Mouse (Mus musculus) midbrain, embryonic 15.5 days (tissue): ENCODE measurements around the gene Rnf2. TPM values are rescaled to one million over a fixed set of nuclear protein-coding genes. Genes with fewer than 3 reads are reported as not detected.

Experiments
- ATAC-seq: fragments of 200-750 bp; cut with Nextera tagmentation; replicated peaks from 2 replicates; pipeline ENCODE4 v1.8.0; 2017; ENCODE audit warnings: moderate TSS enrichment
- H3K27ac ChIP-seq: fragments of 300-500 bp; sonication (generic); 2 replicates; pipeline ENCODE4 v1.5.1; 2015; ENCODE audit warnings: mild to moderate bottlenecking, inconsistent platforms
- H3K27me3 ChIP-seq: fragments of 300-500 bp; sonication (generic); replicated peaks from 2 replicates; pipeline ENCODE4 v1.6.1; 2015; ENCODE audit warnings: inconsistent platforms
- H3K36me3 ChIP-seq: fragments of 300-500 bp; sonication (generic); replicated peaks from 2 replicates; pipeline ENCODE4 v1.6.1; 2015; ENCODE audit warnings: inconsistent platforms
- H3K4me1 ChIP-seq: fragments of 300-500 bp; sonication (generic); 2 replicates; pipeline ENCODE4 v1.6.1; 2015; ENCODE audit warnings: inconsistent platforms
- H3K4me2 ChIP-seq: fragments of 300-500 bp; sonication (generic); 2 replicates; pipeline ENCODE4 v1.6.1; 2015; ENCODE audit warnings: inconsistent platforms, mild to moderate bottlenecking, moderate library complexity
- H3K4me3 ChIP-seq: fragments of 300-500 bp; sonication (generic); 2 replicates; pipeline ENCODE4 v1.5.1; 2015; ENCODE audit warnings: mild to moderate bottlenecking, inconsistent platforms
- H3K9ac ChIP-seq: fragments of 300-500 bp; sonication (generic); 2 replicates; pipeline ENCODE4 v1.6.1; 2015; ENCODE audit warnings: mild to moderate bottlenecking, inconsistent platforms
- H3K9me3 ChIP-seq: fragments of 300-500 bp; sonication (generic); 2 replicates; pipeline ENCODE4 v1.6.1; 2016; ENCODE audit warnings: inconsistent platforms
- WGBS: fragments of 180-500 bp; shearing (Covaris S2); methylation state at CpG from one replicate; pipeline ENCODE4 v1.1.7; 2015; ENCODE audit warnings: mixed read lengths; 5-methylcytosine and 5-hydroxymethylcytosine counted together
- microRNA-seq: library from miRNA; unstranded; fragments of <30 nt; microRNA quantifications from one replicate; pipeline ENCODE4, GENCODE M21; 2016
- polyA plus RNA-seq: library from polyadenylated mRNA; unstranded; fragments of >200 nt; fragmentation: Nextera tagmentation; extraction: Ambion mirVana; gene quantifications from 2 replicates; pipeline ENCODE4 v1.2.1, GENCODE M21; 2015

Rnf2 gene
- polyA plus RNA-seq, 1 experiment from 2014 or later, result 113 TPM

- Histone ChIP-seq H3K4me1 (peaks cover 23% of the 10 kb centered on the region), H3K36me3 (0 out of 2 replicates have a peak, but pooled peaks cover 3% of the 10 kb centered on the region), H3K27ac (no peak overlapping the region), H3K4me2 (peak overlapping the region; percentile 72), H3K9ac (no peak overlapping the region), H3K4me3 (peak overlapping the region; percentile 69), H3K27me3 (no peaks in the 10 kb centered on the region), H3K9me3 (no peaks in the 10 kb centered on the region)
- ATAC-seq, result no peak
- WGBS, result 33% methylated on average over 7 of the region's 7 CpGs
These were observed 73.7 kb downstream of the Rnf2 start for GRCm38 (mm10) chr1:151426947-151427600.

DNA sequence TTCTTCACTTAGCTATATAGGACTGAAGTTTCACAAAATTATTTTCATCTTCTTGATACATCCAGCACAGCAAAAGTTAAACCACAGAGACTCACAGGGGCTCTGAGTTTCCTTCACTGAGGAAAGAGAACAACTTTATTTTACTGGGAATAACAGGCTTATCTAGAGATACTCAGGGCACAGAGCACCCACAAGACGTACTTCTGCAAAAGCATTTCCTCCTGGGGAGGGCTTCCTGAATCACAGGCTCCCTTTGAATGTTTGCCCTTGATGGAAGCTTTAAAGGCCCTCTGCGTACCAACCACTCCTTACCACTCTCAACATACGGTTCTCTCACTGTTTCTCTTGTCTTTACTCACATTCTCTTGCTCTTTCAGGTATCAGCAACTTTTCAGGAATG is 78.6 kb downstream of the Rnf2 start:
- ATAC-seq, result no peak
- no peak overlapping the region for H3K27ac ChIP-seq
- 89% methylated on average over 3 of the region's 3 CpGs for WGBS
- H3K4me1 ChIP-seq, result peaks cover 4% of the 10 kb centered on the region
- no peaks in the 10 kb centered on the region for H3K9me3 ChIP-seq
- H3K4me3 ChIP-seq, result no peak overlapping the region
- H3K9ac ChIP-seq, result no peak overlapping the region
- H3K36me3 ChIP-seq, result peaks cover 7% of the 10 kb centered on the region; the same call in 1 of the 2 replicates
- no peak overlapping the region for H3K4me2 ChIP-seq
- H3K27me3 ChIP-seq, result no peaks in the 10 kb centered on the region

DNA sequence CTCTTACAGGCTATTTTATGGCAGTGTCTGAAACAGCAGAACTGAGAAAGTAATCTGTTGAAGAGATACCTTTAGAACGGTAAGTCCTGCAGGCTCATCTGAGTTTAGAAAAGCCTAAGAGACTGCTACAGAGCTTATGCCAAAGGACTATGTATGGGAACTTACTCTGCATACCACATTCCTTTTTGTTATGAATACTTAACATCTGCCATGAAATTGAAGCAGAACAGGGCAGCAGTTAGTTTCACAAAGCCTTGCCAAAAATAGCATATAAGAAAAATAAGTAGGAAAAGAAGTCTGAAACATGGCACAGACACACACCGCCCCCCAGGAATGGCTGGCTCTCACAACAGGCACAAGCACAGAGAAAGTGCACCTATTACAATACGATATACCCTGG is 90.9 kb downstream of the Rnf2 start:
- no peaks in the 10 kb centered on the region for H3K4me1 ChIP-seq
- H3K27ac ChIP-seq, result no peak overlapping the region
- H3K4me2 ChIP-seq, result no peak overlapping the region
- no peaks in the 10 kb centered on the region for H3K27me3 ChIP-seq
- H3K9me3 ChIP-seq, result no peaks in the 10 kb centered on the region
- no peak for ATAC-seq
- no peak overlapping the region for H3K9ac ChIP-seq
- no peak overlapping the region for H3K4me3 ChIP-seq
- WGBS, result 97% methylated on average over 3 of the region's 3 CpGs
- no peaks in the 10 kb centered on the region; the same call in 1 of the 2 replicates for H3K36me3 ChIP-seq

Small RNAs within 50 kb of the gene (microRNA-seq; reads per million reads assigned to microRNA genes)
- not detected for gene Mir7682

Other genes starting within 250 kb of the Rnf2 start
- gene Ivns1abp, start 156.5 kb downstream of the Rnf2 start, polyA plus RNA-seq, result 247 and 257 TPM in 2 replicates
- gene Swt1, start 72.5 kb downstream of the Rnf2 start, polyA plus RNA-seq, result 13.0 and 13.9 TPM in 2 replicates
- gene Trmt1l, start 72.4 kb downstream of the Rnf2 start, polyA plus RNA-seq, result 46.6 and 48.3 TPM in 2 replicates
- gene Fam129a, start 70.2 kb upstream of the Rnf2 start, polyA plus RNA-seq, result 0.77 and 1.4 TPM in 2 replicates